Mouse (Mus musculus) bone marrow, adult 2 months (tissue): ENCODE measurements at regions not wholly inside any gene's neighbourhood (a gene's known extent, or its start where the extent isn't known, plus 50 kb on each side); places are given as distances from the start of the nearest gene placed in this dataset.
"Not testable (repeated sequence)": the region's sequence is repeated elsewhere in the genome, so short reads cannot be mapped to it uniquely, and the experiment has no call there.

Experiments used
- H3K27ac ChIP-seq: fragments of 200-500 bp; 2 replicates; pipeline ENCODE4 v1.5.1; 2012; ENCODE audit warnings: low read depth, mild to moderate bottlenecking, control low read depth, inconsistent platforms, low read length; ENCODE audit not compliant: control insufficient read depth, poor library complexity, insufficient read depth
- H3K4me1 ChIP-seq: fragments of 200-500 bp; 2 replicates; pipeline ENCODE4 v1.6.1; 2011; ENCODE audit warnings: low read length; ENCODE audit not compliant: control insufficient read depth, insufficient read depth
- H3K4me3 ChIP-seq: fragments of 200-500 bp; replicated peaks from 2 replicates; pipeline ENCODE3; 2011; ENCODE audit warnings: mild to moderate bottlenecking, low read depth, low read length, control low read depth; ENCODE audit not compliant: control insufficient read depth
- CTCF ChIP-seq: fragments of 200-500 bp; IDR thresholded peaks from 2 replicates; pipeline ENCODE4 v1.5.1; 2011; ENCODE audit warnings: low read length, control low read depth; ENCODE audit not compliant: control insufficient read depth, insufficient read depth
- POLR2A ChIP-seq: fragments of 200-500 bp; IDR thresholded peaks from 2 replicates; pipeline ENCODE4 v1.6.1; 2011; ENCODE audit warnings: low read depth, mild to moderate bottlenecking, control low read depth, low read length, borderline replicate concordance; ENCODE audit not compliant: control insufficient read depth
- WGBS: fragments of 180-500 bp; shearing (Covaris S2); methylation state at CpG from one replicate; pipeline ENCODE4 v1.1.7; 2018; 5-methylcytosine and 5-hydroxymethylcytosine counted together

GRCm38 (mm10) chr3:58234846-58235630 is 179.5 kb upstream of the Tsc22d2 start:
- TF ChIP-seq CTCF (no peak), POLR2A (no peak)
- Histone ChIP-seq H3K4me3 (no peak overlapping the region), H3K4me1 (no peaks in the 10 kb centered on the region), H3K27ac (no peak overlapping the region)
- WGBS: 80% methylated on average over 6 of the region's 6 CpGs

GRCm38 (mm10) chr3:58238111-58238510 is 176.4 kb upstream of the Tsc22d2 start:
- Histone ChIP-seq H3K4me1 (no peaks in the 10 kb centered on the region), H3K27ac (no peak overlapping the region), H3K4me3 (no peak overlapping the region)
- TF ChIP-seq POLR2A (no peak), CTCF (no peak)

GRCm38 (mm10) chr3:58240775-58241174 is 173.7 kb upstream of the Tsc22d2 start:
- WGBS: 75% methylated on average over 4 of the region's 4 CpGs
- TF ChIP-seq POLR2A (no peak), CTCF (no peak)

GRCm38 (mm10) chr3:58245361-58245760 is 169.2 kb upstream of the Tsc22d2 start:
- TF ChIP-seq CTCF: no peak
- TF ChIP-seq POLR2A: no peak
- Histone ChIP-seq H3K4me1 (no peaks in the 10 kb centered on the region), H3K27ac (no peak overlapping the region), H3K4me3 (no peak overlapping the region)
- WGBS: 73% methylated on average over 5 of the region's 5 CpGs

More at GRCm38 (mm10) chr3:58240775-58241174, 173.7 kb upstream of the Tsc22d2 start:
- Histone ChIP-seq H3K4me3 (no peak overlapping the region), H3K4me1 (no peaks in the 10 kb centered on the region), H3K27ac (no peak overlapping the region)

GRCm38 (mm10) chr3:58247989-58248388 is 166.5 kb upstream of the Tsc22d2 start:
- WGBS: 72% methylated on average over 2 of the region's 2 CpGs
- Histone ChIP-seq H3K4me3 (no peak overlapping the region), H3K4me1 (no peaks in the 10 kb centered on the region), H3K27ac (no peak overlapping the region)
- TF ChIP-seq CTCF (no peak), POLR2A (no peak)

- WGBS: 67% methylated on average over 8 of the region's 8 CpGs
- Histone ChIP-seq H3K4me1 (no peaks in the 10 kb centered on the region), H3K27ac (no peak overlapping the region), H3K4me3 (no peak overlapping the region)
- no peak for TF ChIP-seq POLR2A
- no peak for TF ChIP-seq CTCF
These were observed 160.6 kb upstream of the Tsc22d2 start for GRCm38 (mm10) chr3:58253942-58254341.

GRCm38 (mm10) chr3:58267606-58268325 is 146.7 kb upstream of the Tsc22d2 start:
- TF ChIP-seq POLR2A: no peak
- no peak for TF ChIP-seq CTCF
- WGBS: 82% methylated on average over 14 of the region's 14 CpGs

GRCm38 (mm10) chr3:58271441-58271840 is 143.1 kb upstream of the Tsc22d2 start:
- H3K27ac ChIP-seq, H3K4me3 ChIP-seq, H3K4me1 ChIP-seq: not testable (repeated sequence)
- no CpG with 5 or more reads among the region's 4 CpGs for WGBS

More at GRCm38 (mm10) chr3:58267606-58268325, 146.7 kb upstream of the Tsc22d2 start:
- Histone ChIP-seq H3K4me1 (no peaks in the 10 kb centered on the region), H3K4me3 (no peak overlapping the region), H3K27ac (no peak overlapping the region)

- no peak overlapping the region for H3K27ac ChIP-seq
- WGBS: 72% methylated on average over 6 of the region's 6 CpGs
These were observed 133.2 kb upstream of the Tsc22d2 start for GRCm38 (mm10) chr3:58281291-58281690.

GRCm38 (mm10) chr3:58284371-58284770 is 130.1 kb upstream of the Tsc22d2 start:
- not testable (repeated sequence) for H3K4me1 ChIP-seq, H3K4me3 ChIP-seq, H3K27ac ChIP-seq
- 24% methylated on average over 1 of the region's 1 CpGs for WGBS

More at GRCm38 (mm10) chr3:58281291-58281690, 133.2 kb upstream of the Tsc22d2 start:
- no peak overlapping the region for H3K4me3 ChIP-seq
- no peaks in the 10 kb centered on the region for H3K4me1 ChIP-seq
- no peak for TF ChIP-seq CTCF
- TF ChIP-seq POLR2A: no peak
